Mouse (Mus musculus): ENCODE data around the gene Dlg2. TPM values are rescaled to one million over a fixed set of nuclear protein-coding genes. Genes with fewer than 3 reads are reported as not detected.
A peak's percentile ranks its signal among the peaks of the same experiment; 100 is the strongest.

Gene Dlg2
- total and polyA plus RNA-seq, 3 experiments, result 0.49 to 0.68 TPM; not detected in 1

- no peaks in the 10 kb centered on the region for H3K4me1 ChIP-seq (ENCODE audit: insufficient read depth, low read depth, low read length)
- TF ChIP-seq CTCF (IDR thresholded peaks at IDR 0.05; ENCODE audit: low read depth, low read length), result no peak
- no peak for TF ChIP-seq POLR2AphosphoS5 (IDR thresholded peaks at IDR 0.05; ENCODE audit: insufficient replicate concordance, low read depth, low read length)
- TF ChIP-seq TAL1 (conservative IDR thresholded peaks at IDR 0.05; ENCODE audit: low read depth, low read length), result no peak
- TF ChIP-seq GATA2 (IDR thresholded peaks at IDR 0.05; ENCODE audit: borderline replicate concordance, low read depth, low read length), result no peak
- no peak for TF ChIP-seq GATA1 (IDR thresholded peaks at IDR 0.05; ENCODE audit: borderline replicate concordance, low read length)
- no peaks in the 10 kb centered on the region for H3K36me3 ChIP-seq (replicated peaks)
- DNase-seq (ENCODE audit: low spot score) (no peak), ATAC-seq (ENCODE audit: extremely low read depth, insufficient number of reproducible peaks, low FRiP score, poor library complexity, severe bottlenecking) (no peak)
- H3K9me3 ChIP-seq (replicated peaks), result no peaks in the 10 kb centered on the region
- H3K27me3 ChIP-seq (ENCODE audit: insufficient read depth, low read length), result no peaks in the 10 kb centered on the region
- no peak overlapping the region for H3K4me3 ChIP-seq (ENCODE audit: low read depth, low read length)
Measured at GRCm38 (mm10) chr7:92066851-92067250, 1590.4 kb downstream of the Dlg2 start.

GRCm38 (mm10) chr7:92087429-92087828 is 1611.0 kb downstream of the Dlg2 start:
- H3K9me3 ChIP-seq (replicated peaks), result no peaks in the 10 kb centered on the region
- no peak for TF ChIP-seq GATA2 (IDR thresholded peaks at IDR 0.05; ENCODE audit: borderline replicate concordance, low read depth, low read length)
- no peak for TF ChIP-seq TAL1 (conservative IDR thresholded peaks at IDR 0.05; ENCODE audit: low read depth, low read length)
- no peak for TF ChIP-seq POLR2AphosphoS5 (IDR thresholded peaks at IDR 0.05; ENCODE audit: insufficient replicate concordance, low read depth, low read length)
- no peak for TF ChIP-seq GATA1 (IDR thresholded peaks at IDR 0.05; ENCODE audit: borderline replicate concordance, low read length)
- no peak for TF ChIP-seq CTCF (IDR thresholded peaks at IDR 0.05; ENCODE audit: low read depth, low read length)
- DNase-seq (ENCODE audit: low spot score), result no peak

GRCm38 (mm10) chr7:92093860-92094259 is 1617.4 kb downstream of the Dlg2 start:
- Histone ChIP-seq H3K36me3 (replicated peaks) (no peaks in the 10 kb centered on the region), H3K4me1 (ENCODE audit: insufficient read depth, low read depth, low read length) (no peaks in the 10 kb centered on the region), H3K27me3 (ENCODE audit: insufficient read depth, low read length) (no peaks in the 10 kb centered on the region), H3K4me3 (ENCODE audit: low read depth, low read length) (no peak overlapping the region), H3K9me3 (replicated peaks) (no peaks in the 10 kb centered on the region)
- DNase-seq (ENCODE audit: low spot score) (peak; percentile 4), ATAC-seq (ENCODE audit: extremely low read depth, insufficient number of reproducible peaks, low FRiP score, poor library complexity, severe bottlenecking) (no peak)
- TF ChIP-seq TAL1 (conservative IDR thresholded peaks at IDR 0.05; ENCODE audit: low read depth, low read length) (no peak), GATA1 (IDR thresholded peaks at IDR 0.05; ENCODE audit: borderline replicate concordance, low read length) (no peak), CTCF (IDR thresholded peaks at IDR 0.05; ENCODE audit: low read depth, low read length) (no peak), GATA2 (IDR thresholded peaks at IDR 0.05; ENCODE audit: borderline replicate concordance, low read depth, low read length) (no peak), POLR2AphosphoS5 (IDR thresholded peaks at IDR 0.05; ENCODE audit: insufficient replicate concordance, low read depth, low read length) (no peak)

More at GRCm38 (mm10) chr7:92087429-92087828, 1611.0 kb downstream of the Dlg2 start:
- no peak overlapping the region for H3K4me3 ChIP-seq (ENCODE audit: low read depth, low read length)
- ATAC-seq (ENCODE audit: extremely low read depth, insufficient number of reproducible peaks, low FRiP score, poor library complexity, severe bottlenecking), result no peak
- no peaks in the 10 kb centered on the region for H3K36me3 ChIP-seq (replicated peaks)
- no peaks in the 10 kb centered on the region for H3K27me3 ChIP-seq (ENCODE audit: insufficient read depth, low read length)
- H3K4me1 ChIP-seq (ENCODE audit: insufficient read depth, low read depth, low read length), result no peaks in the 10 kb centered on the region

- no peaks in the 10 kb centered on the region for H3K27me3 ChIP-seq (ENCODE audit: insufficient read depth, low read length)
- no peak for DNase-seq (ENCODE audit: low spot score)
- no peaks in the 10 kb centered on the region for H3K36me3 ChIP-seq (replicated peaks)
- no peaks in the 10 kb centered on the region for H3K9me3 ChIP-seq (replicated peaks)
- no peak overlapping the region for H3K4me3 ChIP-seq (ENCODE audit: low read depth, low read length)
- H3K4me1 ChIP-seq (ENCODE audit: insufficient read depth, low read depth, low read length), result no peaks in the 10 kb centered on the region
- TF ChIP-seq GATA1 (IDR thresholded peaks at IDR 0.05; ENCODE audit: borderline replicate concordance, low read length), result no peak
- TF ChIP-seq GATA2 (IDR thresholded peaks at IDR 0.05; ENCODE audit: borderline replicate concordance, low read depth, low read length), result no peak
- TF ChIP-seq POLR2AphosphoS5 (IDR thresholded peaks at IDR 0.05; ENCODE audit: insufficient replicate concordance, low read depth, low read length), result no peak
- TF ChIP-seq CTCF (IDR thresholded peaks at IDR 0.05; ENCODE audit: low read depth, low read length), result no peak
- no peak for TF ChIP-seq TAL1 (conservative IDR thresholded peaks at IDR 0.05; ENCODE audit: low read depth, low read length)
- ATAC-seq (ENCODE audit: extremely low read depth, insufficient number of reproducible peaks, low FRiP score, poor library complexity, severe bottlenecking), result no peak
Measured at GRCm38 (mm10) chr7:92095198-92095597, 1618.7 kb downstream of the Dlg2 start.

- no peak for ATAC-seq (ENCODE audit: extremely low read depth, insufficient number of reproducible peaks, low FRiP score, poor library complexity, severe bottlenecking)
- Histone ChIP-seq H3K4me1 (ENCODE audit: insufficient read depth, low read depth, low read length) (no peaks in the 10 kb centered on the region), H3K27me3 (ENCODE audit: insufficient read depth, low read length) (no peaks in the 10 kb centered on the region), H3K36me3 (replicated peaks) (no peaks in the 10 kb centered on the region), H3K9me3 (replicated peaks) (no peaks in the 10 kb centered on the region), H3K4me3 (ENCODE audit: low read depth, low read length) (no peak overlapping the region)
- no peak for DNase-seq (ENCODE audit: low spot score)
- TF ChIP-seq GATA2 (IDR thresholded peaks at IDR 0.05; ENCODE audit: borderline replicate concordance, low read depth, low read length) (no peak), CTCF (IDR thresholded peaks at IDR 0.05; ENCODE audit: low read depth, low read length) (no peak), TAL1 (conservative IDR thresholded peaks at IDR 0.05; ENCODE audit: low read depth, low read length) (no peak), POLR2AphosphoS5 (IDR thresholded peaks at IDR 0.05; ENCODE audit: insufficient replicate concordance, low read depth, low read length) (no peak), GATA1 (IDR thresholded peaks at IDR 0.05; ENCODE audit: borderline replicate concordance, low read length) (no peak)
Measured at GRCm38 (mm10) chr7:92100847-92101246, 1624.4 kb downstream of the Dlg2 start.

GRCm38 (mm10) chr7:92102892-92103543 is 1626.5 kb downstream of the Dlg2 start:
- TF ChIP-seq GATA2 (IDR thresholded peaks at IDR 0.05; ENCODE audit: borderline replicate concordance, low read depth, low read length) (no peak), CTCF (IDR thresholded peaks at IDR 0.05; ENCODE audit: low read depth, low read length) (peak; percentile 27; the same call in 1 of the 2 replicates), TAL1 (conservative IDR thresholded peaks at IDR 0.05; ENCODE audit: low read depth, low read length) (no peak), POLR2AphosphoS5 (IDR thresholded peaks at IDR 0.05; ENCODE audit: insufficient replicate concordance, low read depth, low read length) (no peak), GATA1 (IDR thresholded peaks at IDR 0.05; ENCODE audit: borderline replicate concordance, low read length) (no peak)
- peak; percentile 57; the same call in 1 of the 2 replicates for ATAC-seq (ENCODE audit: extremely low read depth, insufficient number of reproducible peaks, low FRiP score, poor library complexity, severe bottlenecking)
- no peaks in the 10 kb centered on the region for H3K36me3 ChIP-seq (replicated peaks)
- no peaks in the 10 kb centered on the region for H3K9me3 ChIP-seq (replicated peaks)
- no peaks in the 10 kb centered on the region for H3K27me3 ChIP-seq (ENCODE audit: insufficient read depth, low read length)
- no peak for DNase-seq (ENCODE audit: low spot score)
- no peak overlapping the region for H3K4me3 ChIP-seq (ENCODE audit: low read depth, low read length)
- no peaks in the 10 kb centered on the region for H3K4me1 ChIP-seq (ENCODE audit: insufficient read depth, low read depth, low read length)

Measured in G1E (cell line).